Mouse (Mus musculus): ENCODE measurements around the gene Pigh. TPM values are rescaled to one million over a fixed set of nuclear protein-coding genes. Genes with fewer than 3 reads are reported as not detected.

The Pigh gene
- polyA plus RNA-seq, 1 experiment from 2014 or later: 25.4 TPM

- DNase-seq (ENCODE audit: low spot score): no peak
- WGBS: 70% methylated on average over 3 of the region's 3 CpGs
- H3K27me3 ChIP-seq (ENCODE audit: insufficient read depth, poor library complexity, severe bottlenecking): no peaks in the 10 kb centered on the region
- no peak overlapping the region for H3K4me3 ChIP-seq
- no peaks in the 10 kb centered on the region for H3K36me3 ChIP-seq
- no peaks in the 10 kb centered on the region for H3K9me3 ChIP-seq
- no peak overlapping the region for H3K27ac ChIP-seq
- peaks cover 9% of the 10 kb centered on the region; the same call in 1 of the 2 replicates for H3K4me1 ChIP-seq
Measured at GRCm38 (mm10) chr12:79103773-79104172, 14.3 kb upstream of the Pigh start.

GRCm38 (mm10) chr12:79097106-79097752 is 7.8 kb upstream of the Pigh start:
- Histone ChIP-seq H3K27me3 (ENCODE audit: insufficient read depth, poor library complexity, severe bottlenecking) (no peaks in the 10 kb centered on the region), H3K9me3 (no peaks in the 10 kb centered on the region), H3K27ac (no peak overlapping the region), H3K4me1 (peaks cover 9% of the 10 kb centered on the region; the same call in 1 of the 2 replicates), H3K4me3 (no peak overlapping the region), H3K36me3 (no peaks in the 10 kb centered on the region)
- DNase-seq (ENCODE audit: low spot score): no peak
- 58% methylated on average over 3 of the region's 3 CpGs for WGBS

- no peaks in the 10 kb centered on the region; the same call in 1 of the 2 replicates for H3K4me1 ChIP-seq
- WGBS: 42% methylated on average over 4 of the region's 4 CpGs
- no peak for DNase-seq (ENCODE audit: low spot score)
Measured at GRCm38 (mm10) chr12:79092569-79092968, 3.1 kb upstream of the Pigh start.

GRCm38 (mm10) chr12:79073362-79073761 is 16.1 kb downstream of the Pigh start:
- Histone ChIP-seq H3K9me3 (no peaks in the 10 kb centered on the region), H3K4me1 (no peaks in the 10 kb centered on the region), H3K4me3 (no peak overlapping the region), H3K36me3 (peaks cover 90% of the 10 kb centered on the region), H3K27ac (no peak overlapping the region), H3K27me3 (ENCODE audit: insufficient read depth, poor library complexity, severe bottlenecking) (no peaks in the 10 kb centered on the region)
- WGBS: 88% methylated on average over 6 of the region's 6 CpGs
- DNase-seq (ENCODE audit: low spot score): no peak

More at GRCm38 (mm10) chr12:79092569-79092968, 3.1 kb upstream of the Pigh start:
- no peaks in the 10 kb centered on the region for H3K36me3 ChIP-seq
- no peak overlapping the region for H3K27ac ChIP-seq
- H3K4me3 ChIP-seq: no peak overlapping the region
- H3K27me3 ChIP-seq (ENCODE audit: insufficient read depth, poor library complexity, severe bottlenecking): no peaks in the 10 kb centered on the region
- H3K9me3 ChIP-seq: no peaks in the 10 kb centered on the region

- H3K4me3 ChIP-seq: no peak overlapping the region
- peaks cover 90% of the 10 kb centered on the region for H3K36me3 ChIP-seq
- 90% methylated on average over 6 of the region's 6 CpGs for WGBS
Measured at GRCm38 (mm10) chr12:79072576-79072975, 16.9 kb downstream of the Pigh start.

GRCm38 (mm10) chr12:79070736-79071333 is 18.6 kb downstream of the Pigh start:
- no peak for DNase-seq (ENCODE audit: low spot score)
- Histone ChIP-seq H3K9me3 (no peaks in the 10 kb centered on the region), H3K4me3 (no peak overlapping the region), H3K27ac (no peak overlapping the region), H3K36me3 (peaks cover 83% of the 10 kb centered on the region), H3K27me3 (ENCODE audit: insufficient read depth, poor library complexity, severe bottlenecking) (no peaks in the 10 kb centered on the region), H3K4me1 (no peaks in the 10 kb centered on the region; the same call in 1 of the 2 replicates)
- 86% methylated on average over 9 of the region's 9 CpGs for WGBS

More at GRCm38 (mm10) chr12:79072576-79072975, 16.9 kb downstream of the Pigh start:
- Histone ChIP-seq H3K4me1 (no peaks in the 10 kb centered on the region; the same call in 1 of the 2 replicates), H3K27ac (no peak overlapping the region), H3K9me3 (no peaks in the 10 kb centered on the region), H3K27me3 (ENCODE audit: insufficient read depth, poor library complexity, severe bottlenecking) (no peaks in the 10 kb centered on the region)
- no peak for DNase-seq (ENCODE audit: low spot score)

GRCm38 (mm10) chr12:79069916-79070315 is 19.5 kb downstream of the Pigh start:
- WGBS: 87% methylated on average over 6 of the region's 6 CpGs
- Histone ChIP-seq H3K9me3 (no peaks in the 10 kb centered on the region), H3K36me3 (peaks cover 84% of the 10 kb centered on the region), H3K4me1 (no peaks in the 10 kb centered on the region; the same call in 1 of the 2 replicates), H3K27me3 (ENCODE audit: insufficient read depth, poor library complexity, severe bottlenecking) (no peaks in the 10 kb centered on the region), H3K4me3 (no peak overlapping the region), H3K27ac (no peak overlapping the region)
- DNase-seq (ENCODE audit: low spot score): no peak

- H3K9me3 ChIP-seq: no peaks in the 10 kb centered on the region
- H3K4me1 ChIP-seq: no peaks in the 10 kb centered on the region; the same call in 1 of the 2 replicates
- no peak overlapping the region for H3K4me3 ChIP-seq
- DNase-seq (ENCODE audit: low spot score): no peak
- WGBS: 87% methylated on average over 6 of the region's 6 CpGs
- H3K36me3 ChIP-seq: peaks cover 85% of the 10 kb centered on the region
- H3K27ac ChIP-seq: no peak overlapping the region
- H3K27me3 ChIP-seq (ENCODE audit: insufficient read depth, poor library complexity, severe bottlenecking): no peaks in the 10 kb centered on the region
Measured at GRCm38 (mm10) chr12:79069187-79069608, 20.3 kb downstream of the Pigh start.

- H3K4me1 ChIP-seq: no peaks in the 10 kb centered on the region; the same call in 1 of the 2 replicates
- H3K27ac ChIP-seq: no peak overlapping the region
- H3K9me3 ChIP-seq: no peaks in the 10 kb centered on the region
- H3K27me3 ChIP-seq (ENCODE audit: insufficient read depth, poor library complexity, severe bottlenecking): no peaks in the 10 kb centered on the region
- WGBS: 90% methylated on average over 11 of the region's 11 CpGs
- no peak overlapping the region for H3K4me3 ChIP-seq
- no peak for DNase-seq (ENCODE audit: low spot score)
- H3K36me3 ChIP-seq: peaks cover 83% of the 10 kb centered on the region
Measured at GRCm38 (mm10) chr12:79068306-79068705, 21.1 kb downstream of the Pigh start.

- H3K4me3 ChIP-seq: no peak overlapping the region
- peaks cover 75% of the 10 kb centered on the region for H3K36me3 ChIP-seq
- no peak for DNase-seq (ENCODE audit: low spot score)
- H3K27ac ChIP-seq: no peak overlapping the region
- no peaks in the 10 kb centered on the region; the same call in 1 of the 2 replicates for H3K4me1 ChIP-seq
- no peaks in the 10 kb centered on the region for H3K27me3 ChIP-seq (ENCODE audit: insufficient read depth, poor library complexity, severe bottlenecking)
- H3K9me3 ChIP-seq: no peaks in the 10 kb centered on the region
- WGBS: 87% methylated on average over 5 of the region's 5 CpGs
Measured at GRCm38 (mm10) chr12:79067526-79067925, 21.9 kb downstream of the Pigh start.

GRCm38 (mm10) chr12:79066431-79066830 is 23.0 kb downstream of the Pigh start:
- Histone ChIP-seq H3K9me3 (no peaks in the 10 kb centered on the region), H3K36me3 (peaks cover 69% of the 10 kb centered on the region), H3K4me3 (no peak overlapping the region), H3K4me1 (peaks cover 6% of the 10 kb centered on the region), H3K27ac (no peak overlapping the region), H3K27me3 (ENCODE audit: insufficient read depth, poor library complexity, severe bottlenecking) (no peaks in the 10 kb centered on the region)
- WGBS: 75% methylated on average over 9 of the region's 9 CpGs
- DNase-seq (ENCODE audit: low spot score): no peak

- no peak for DNase-seq (ENCODE audit: low spot score)
- H3K36me3 ChIP-seq: peaks cover 56% of the 10 kb centered on the region
- no peaks in the 10 kb centered on the region for H3K27me3 ChIP-seq (ENCODE audit: insufficient read depth, poor library complexity, severe bottlenecking)
- no peak overlapping the region for H3K27ac ChIP-seq
- H3K4me3 ChIP-seq: no peak overlapping the region
- H3K9me3 ChIP-seq: no peaks in the 10 kb centered on the region
- 84% methylated on average over 13 of the region's 13 CpGs for WGBS
- H3K4me1 ChIP-seq: peaks cover 14% of the 10 kb centered on the region
Measured at GRCm38 (mm10) chr12:79064451-79064850, 25.0 kb downstream of the Pigh start.
